Mouse (Mus musculus): ENCODE measurements around the gene Gm3424. TPM values are rescaled to one million over a fixed set of nuclear protein-coding genes. Genes with fewer than 3 reads are reported as not detected.

The Gm3424 gene
- not detected for polyA plus RNA-seq (2017; shearing (Covaris generic))

GRCm38 (mm10) chr14:5830229-5830628 is at the start of gene Gm3424:
Gene Gm3424 (minus strand): TSS chr14:5830329.

GRCm38 (mm10) chr14:5807882-5808281 is 22.2 kb downstream of the Gm3424 start, which contains the start of gene Gm3383:
Gene Gm3383 (minus strand): TSS chr14:5807982.

Other genes with a start within 250 kb of the Gm3424 start
- gene Gm8265, start 197.3 kb downstream of the Gm3424 start, polyA plus RNA-seq (2017; shearing (Covaris generic)) = not detected
- gene Gm9603, start 142.9 kb downstream of the Gm3424 start, polyA plus RNA-seq (2017; shearing (Covaris generic)) = not detected
- gene Gm3373, start 88.8 kb downstream of the Gm3424 start, polyA plus RNA-seq (2017; shearing (Covaris generic)) = not detected
- gene Gm3383, start 22.3 kb downstream of the Gm3424 start, polyA plus RNA-seq (2017; shearing (Covaris generic)) = not detected
- gene Gm8237, start 50.1 kb upstream of the Gm3424 start, polyA plus RNA-seq (2017; shearing (Covaris generic)) = not detected
- gene Gm3248, start 131.4 kb upstream of the Gm3424 start, polyA plus RNA-seq (2017; shearing (Covaris generic)) = not detected
- gene Gm3453, start 148.8 kb upstream of the Gm3424 start, polyA plus RNA-seq (2017; shearing (Covaris generic)) = not detected
- gene Gm6337, start 227.9 kb upstream of the Gm3424 start, polyA plus RNA-seq (2017; shearing (Covaris generic)) = not detected